Mouse (Mus musculus): ENCODE data around the gene Pax2.

- TF ChIP-seq CTCF (IDR thresholded peaks at IDR 0.05; ENCODE audit: control insufficient read depth, insufficient read depth, insufficient read length) (no peak), MAX (IDR thresholded peaks at IDR 0.05) (no peak), FOSL1 (IDR thresholded peaks at IDR 0.05; ENCODE audit: insufficient read depth, low read length, poor library complexity, severe bottlenecking) (no peak), MYOG (IDR thresholded peaks at IDR 0.05; ENCODE audit: control insufficient read depth, extremely low read depth, insufficient read length) (no peak), MYOD1 (IDR thresholded peaks at IDR 0.05; ENCODE audit: control insufficient read depth, insufficient read length, low read depth) (no peak), USF1 (IDR thresholded peaks at IDR 0.05; ENCODE audit: low read depth) (no peak)
These were observed 36.3 kb upstream of the Pax2 start for GRCm38 (mm10) chr19:44719292-44720193.

All from C2C12 (cell line).